Mouse (Mus musculus) layer of hippocampus, adult 2 months (tissue): ENCODE measurements around the gene Rbm15. TPM values are rescaled to one million over a fixed set of nuclear protein-coding genes. Genes with fewer than 3 reads are reported as not detected.
"Not testable (repeated sequence)": the region's sequence is repeated elsewhere in the genome, so short reads cannot be mapped to it uniquely, and the experiment has no call there.

ENCODE experiments used
- DNase-seq, 2 experiments: peaks; one replicate each; pipeline ENCODE4 v3.0.0; 2022; ENCODE audit warnings: low spot score in 2 of 2
- H3K27ac ChIP-seq: fragments of 200-600 bp; 2 replicates; pipeline ENCODE4 v1.8.1; 2022
- H3K4me3 ChIP-seq: fragments of 200-600 bp; 2 replicates; pipeline ENCODE4 v1.8.1; 2022; ENCODE audit warnings: mild to moderate bottlenecking
- CTCF ChIP-seq: fragments of 200-600 bp; conservative IDR thresholded peaks from 2 replicates; pipeline ENCODE4 v1.8.1; 2022; ENCODE audit warnings: antibody characterized with exemption, mild to moderate bottlenecking, moderate library complexity
- total RNA-seq, 2 experiments: library from RNA; stranded (reverse); gene quantifications; 2 replicates each; pipeline ENCODE4 v1.2.3; 2021

Rbm15 gene
- total RNA-seq, 2 experiments from 2014 or later = 26.8 to 30.1 TPM

DNA sequence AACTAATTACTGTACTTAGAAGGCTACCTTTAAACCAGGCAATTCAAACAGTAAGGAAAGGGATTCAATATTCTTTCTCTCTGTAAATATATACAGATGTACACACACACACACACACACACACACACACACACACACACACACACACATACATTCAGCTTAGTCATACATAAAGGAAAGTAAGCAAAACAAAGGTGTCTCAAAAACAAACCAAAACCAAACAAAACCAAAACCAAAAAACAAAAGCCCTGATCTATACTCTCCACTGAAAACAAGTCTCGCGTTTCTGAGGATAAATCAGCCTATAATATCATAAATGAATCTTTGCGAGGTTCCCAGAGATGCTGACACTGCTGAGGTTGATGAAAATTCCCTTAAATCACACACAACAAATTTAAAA is 16.1 kb downstream of the Rbm15 start:
- Histone ChIP-seq H3K27ac (no peak overlapping the region), H3K4me3 (no peak overlapping the region)
- TF ChIP-seq CTCF = no peak
- DNase-seq = no peak

DNA sequence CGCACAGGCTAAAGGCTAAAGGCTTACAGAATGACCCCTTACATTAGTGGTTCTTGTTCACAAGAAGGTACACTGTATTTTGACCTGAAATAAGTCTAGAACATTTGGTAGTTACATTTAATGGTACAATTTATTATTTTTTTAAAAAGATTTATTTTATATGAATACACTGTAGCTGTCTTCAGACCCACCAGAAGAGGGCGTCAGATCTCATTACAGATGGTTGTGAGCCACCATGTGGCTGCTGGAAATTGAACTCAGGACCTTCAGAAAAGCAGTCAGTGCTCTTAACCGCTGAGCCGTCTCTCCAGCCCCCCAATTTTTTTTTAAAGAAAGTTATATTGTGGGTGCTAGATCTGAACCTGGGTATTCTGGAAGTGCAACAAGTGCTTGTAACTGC is 36.6 kb downstream of the Rbm15 start:
- H3K27ac ChIP-seq, DNase-seq, H3K4me3 ChIP-seq: not testable (repeated sequence)
- peak; percentile 54 for TF ChIP-seq CTCF

DNA sequence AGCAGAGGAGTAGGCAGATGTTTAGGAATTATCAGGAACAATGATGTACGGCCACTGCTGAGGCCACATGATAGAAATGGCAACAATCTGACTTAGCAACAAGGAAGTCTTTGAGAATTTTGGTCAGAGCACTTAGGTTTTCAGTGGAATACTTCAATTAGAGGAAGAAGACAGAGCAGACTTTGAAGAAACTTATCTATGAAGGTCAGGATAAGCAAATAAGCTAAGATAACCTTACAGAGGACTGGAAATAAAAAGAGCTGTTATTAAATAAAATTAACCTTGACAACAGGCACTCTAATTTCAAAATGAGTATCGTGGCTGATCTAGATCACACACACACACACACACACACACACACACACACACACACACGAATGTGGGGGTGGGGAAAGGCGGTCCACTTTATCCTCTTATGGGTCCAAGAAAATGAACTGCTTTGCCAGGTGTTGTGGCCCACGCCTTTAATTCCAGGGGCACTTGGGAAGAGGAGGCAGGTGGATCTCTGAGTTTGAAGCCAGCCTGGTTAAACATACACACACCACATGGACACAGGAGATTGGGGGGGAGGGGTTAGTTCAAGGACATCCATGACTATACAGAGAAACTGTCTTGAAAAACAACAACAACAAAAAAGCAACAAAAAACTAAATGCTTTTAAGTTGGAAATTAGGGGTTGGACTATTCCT is 37.7 kb downstream of the Rbm15 start:
- H3K4me3 ChIP-seq = no peak overlapping the region
- TF ChIP-seq CTCF = no peak
- H3K27ac ChIP-seq = no peak overlapping the region
- DNase-seq = no peak

DNA sequence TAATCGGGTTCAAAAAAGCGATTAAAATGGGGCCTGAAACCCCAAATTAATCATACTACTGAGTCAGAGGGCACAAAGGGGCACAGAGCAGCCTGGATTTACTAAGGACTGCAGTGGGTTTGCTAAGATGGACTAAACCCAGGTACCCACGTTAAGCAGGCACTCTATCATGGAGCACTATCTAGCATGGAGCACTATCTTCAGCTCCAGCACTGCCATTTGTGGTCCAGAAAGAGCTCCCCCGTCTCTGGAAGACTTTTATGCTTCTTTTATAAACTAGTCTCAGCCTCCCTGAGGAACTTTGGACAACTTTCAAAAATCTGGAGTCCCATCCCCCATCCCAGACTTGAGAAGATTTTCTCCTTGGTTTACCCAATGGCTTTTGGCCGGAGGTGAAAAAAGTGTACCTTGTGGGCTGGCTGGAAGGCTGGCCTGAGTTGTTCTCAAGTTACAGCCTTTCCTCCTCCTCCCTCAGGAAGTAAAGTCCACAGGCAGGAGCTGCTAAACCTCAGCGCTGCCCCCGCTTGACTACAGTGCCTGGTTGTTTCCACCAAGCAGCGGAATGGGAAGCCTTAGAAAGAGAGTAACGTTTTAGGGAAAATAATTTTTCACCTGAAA is 42.6 kb downstream of the Rbm15 start, which contains the start of gene Slc16a4:
Gene Slc16a4, plus strand, starts transcription at position 467 of the 618 bp plus-strand sequence.
- TF ChIP-seq CTCF = no peak
- peak within 1 kb of the TSS; percentile 66 for H3K27ac ChIP-seq
- DNase-seq = no peak
- no peak within 1 kb of the TSS; the same call in 1 of the 2 replicates for H3K4me3 ChIP-seq

DNA sequence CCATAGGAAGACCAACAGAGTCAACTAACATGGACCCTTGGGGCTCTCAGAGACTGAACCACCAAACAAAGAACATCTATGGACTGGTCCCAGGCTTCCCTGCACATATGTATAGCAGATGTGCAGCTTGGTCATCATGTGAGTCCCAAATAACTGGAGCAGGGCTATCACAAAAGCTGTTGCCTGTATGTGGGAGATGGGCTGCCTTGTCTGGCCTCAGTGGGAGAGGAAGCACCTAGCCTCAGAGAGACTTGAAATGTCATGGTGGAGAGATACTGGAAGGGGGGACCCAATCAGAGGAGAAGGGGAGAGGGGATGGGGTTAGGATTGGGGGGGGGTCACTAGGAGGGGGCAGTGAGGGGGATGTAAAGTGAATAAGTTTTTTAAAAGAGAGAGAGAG is 46.1 kb downstream of the Rbm15 start:
- no peak overlapping the region for H3K27ac ChIP-seq
- H3K4me3 ChIP-seq = no peak overlapping the region
- DNase-seq = no peak
- TF ChIP-seq CTCF = no peak

DNA sequence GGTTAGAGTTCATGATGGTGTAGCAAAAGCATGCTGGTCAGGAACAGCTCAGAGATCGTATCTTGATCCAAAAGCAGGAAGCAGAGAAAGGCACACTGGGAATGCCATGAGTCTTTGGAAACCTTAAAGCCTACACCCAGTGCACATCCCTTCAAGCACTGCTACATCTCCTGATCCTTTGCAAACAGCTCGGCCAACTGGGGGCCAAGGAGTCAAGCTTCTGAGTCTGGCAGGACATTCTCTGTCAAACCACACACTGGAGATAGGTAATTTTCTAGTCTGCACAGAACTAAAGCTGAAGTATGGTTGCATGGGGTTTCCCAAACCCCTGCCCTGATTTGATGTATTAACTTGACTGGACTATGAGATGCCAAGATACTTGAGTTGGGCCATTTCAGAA is 47.4 kb downstream of the Rbm15 start:
- no peak for DNase-seq
- TF ChIP-seq CTCF = no peak
- no peak overlapping the region for H3K27ac ChIP-seq
- H3K4me3 ChIP-seq = no peak overlapping the region

DNA sequence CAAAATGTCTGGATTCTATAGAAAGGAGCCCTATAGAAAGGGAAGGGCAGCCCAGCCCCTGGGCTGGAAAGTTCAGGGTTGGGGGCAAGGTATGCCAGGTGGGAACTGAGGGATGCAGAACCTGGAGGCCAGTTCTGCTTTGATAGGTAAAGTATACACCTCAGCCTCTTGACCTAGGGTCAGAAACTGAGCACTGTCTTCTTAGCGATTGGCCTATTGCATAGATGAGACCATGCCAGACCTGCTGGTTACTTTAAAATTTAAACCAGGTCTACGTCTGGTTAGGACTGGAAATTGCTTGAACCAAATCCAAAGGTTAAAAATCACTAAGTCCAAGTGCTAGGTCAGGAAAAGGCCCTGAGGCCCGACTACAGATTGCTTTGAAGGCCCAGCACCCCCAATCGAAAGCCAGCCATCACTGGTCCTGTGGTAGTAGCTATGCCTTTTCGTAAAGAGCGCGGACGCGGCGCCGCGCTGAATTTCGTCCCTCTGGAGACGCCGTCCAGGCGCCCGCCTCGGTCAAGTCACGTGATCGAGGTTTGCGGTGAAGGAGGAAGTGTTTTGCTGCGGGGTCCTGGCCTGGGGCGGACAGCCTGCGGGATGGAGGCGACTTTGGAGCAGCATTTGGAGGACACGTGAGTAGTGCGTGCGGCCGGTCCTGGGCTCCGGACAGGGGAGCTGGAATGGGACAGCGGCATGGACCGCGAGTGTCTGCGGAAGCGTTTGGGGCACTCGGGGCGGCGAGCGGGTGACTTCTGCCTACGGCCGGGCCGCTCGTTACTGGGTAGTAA is 54.8 kb downstream of the Rbm15 start, which contains the start of gene Lamtor5:
Gene Lamtor5, plus strand, starts transcription at position 380 of the 791 bp plus-strand sequence.
- peak; percentile 89 to 92 for DNase-seq
- H3K27ac ChIP-seq = peak within 1 kb of the TSS; percentile 87
- H3K4me3 ChIP-seq = peak within 1 kb of the TSS; percentile 85
- no peak for TF ChIP-seq CTCF

DNA sequence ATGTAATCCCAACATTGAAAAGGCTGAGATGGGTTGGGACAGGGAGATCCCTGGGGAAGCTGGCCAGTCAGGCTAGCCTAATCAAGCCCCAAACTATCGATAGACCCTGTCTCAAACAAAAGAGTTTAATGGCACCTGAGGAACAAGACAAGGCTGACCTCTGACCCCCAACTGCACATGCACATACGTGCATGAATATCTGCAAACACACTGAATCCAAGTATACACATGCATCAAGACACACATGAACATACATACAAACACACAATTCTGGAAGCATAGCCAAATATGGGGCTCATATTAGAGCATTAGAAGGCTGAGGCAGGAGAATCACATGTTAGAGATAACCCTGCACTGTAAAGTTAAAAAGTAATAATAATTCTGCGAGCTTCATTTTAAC is 56.8 kb downstream of the Rbm15 start:
- TF ChIP-seq CTCF = no peak
- no peak for DNase-seq
- no peak overlapping the region for H3K27ac ChIP-seq
- H3K4me3 ChIP-seq = no peak overlapping the region

DNA sequence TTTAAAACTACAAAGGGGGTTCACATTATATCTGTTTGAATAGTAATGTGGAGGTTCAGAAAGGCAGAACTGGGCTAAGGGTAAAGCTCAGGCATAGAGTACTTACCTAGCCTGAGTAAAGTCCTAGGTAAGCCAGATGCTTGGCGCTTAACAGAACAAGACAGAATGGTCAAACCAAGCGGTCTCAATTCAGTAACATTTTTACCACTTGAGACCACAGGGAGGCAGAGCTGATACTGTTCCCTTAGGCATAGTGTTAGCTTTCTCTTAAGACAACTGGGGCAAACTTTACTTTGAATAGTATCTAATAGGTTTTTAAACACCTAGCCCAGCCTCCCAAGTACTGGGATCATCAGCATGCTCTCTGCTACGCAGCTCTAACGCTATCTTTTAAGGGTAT is 57.5 kb downstream of the Rbm15 start:
- DNase-seq = no peak
- TF ChIP-seq CTCF = peak; percentile 65
- no peak overlapping the region for H3K4me3 ChIP-seq
- no peak overlapping the region for H3K27ac ChIP-seq

Other genes starting within 250 kb of the Rbm15 start
- gene Kcna2, start 232.5 kb downstream of the Rbm15 start, total RNA-seq = 10 to 100 TPM; 89.7 to 94.9 TPM
- not detected for gene Kcna10, start 150.6 kb downstream of the Rbm15 start, total RNA-seq
- not detected for gene Cym, start 111.9 kb downstream of the Rbm15 start, total RNA-seq
- gene A630076J17Rik, start 103.1 kb downstream of the Rbm15 start, total RNA-seq = not detected
- gene Prok1, start 94.0 kb downstream of the Rbm15 start, total RNA-seq = not detected
- 10 to 100 TPM; 61.4 to 65.2 TPM for gene Lamtor5, start 54.8 kb downstream of the Rbm15 start, total RNA-seq
- gene Slc16a4, start 42.4 kb downstream of the Rbm15 start, total RNA-seq = 1 to 10 TPM; 1.2 to 1.4 TPM
- gene Kcnc4, start 125.9 kb upstream of the Rbm15 start, total RNA-seq = 10 to 100 TPM; 59.1 to 62.3 TPM
- 100 to 1,000 TPM; 276 to 290 TPM for gene Slc6a17, start 184.3 kb upstream of the Rbm15 start, total RNA-seq
- not detected for gene Ubl4b, start 221.4 kb upstream of the Rbm15 start, total RNA-seq